Mouse (Mus musculus): ENCODE data around the gene Prkcz. TPM values are rescaled to one million over a fixed set of nuclear protein-coding genes. Genes with fewer than 3 reads are reported as not detected.
A peak's percentile ranks its signal among the peaks of the same experiment; 100 is the strongest.

Prkcz gene
- polyA plus RNA-seq, 1 experiment from 2014 or later = 17.9 TPM

- no peak overlapping the region for H3K4me3 ChIP-seq (replicated peaks)
- no peaks in the 10 kb centered on the region for H3K9me3 ChIP-seq
- H3K4me1 ChIP-seq = 0 out of 2 replicates have a peak, but pooled peaks cover 3% of the 10 kb centered on the region
- H3K36me3 ChIP-seq = no peaks in the 10 kb centered on the region
- H3K27me3 ChIP-seq (replicated peaks) = peaks cover 28% of the 10 kb centered on the region
- no peak overlapping the region for H3K9ac ChIP-seq
- 83% methylated on average over 10 of the region's 10 CpGs for WGBS
- no peak overlapping the region for H3K27ac ChIP-seq
- H3K4me2 ChIP-seq = no peak overlapping the region
- ATAC-seq (ENCODE audit: insufficient read depth, low FRiP score, low read depth) = no peak
Observed at GRCm38 (mm10) chr4:155356354-155356753, 4.8 kb downstream of the Prkcz start.

GRCm38 (mm10) chr4:155354546-155354945 lies 6.6 kb downstream of the Prkcz start:
- Histone ChIP-seq H3K4me3 (replicated peaks) (no peak overlapping the region), H3K9me3 (no peaks in the 10 kb centered on the region), H3K36me3 (no peaks in the 10 kb centered on the region), H3K4me1 (no peaks in the 10 kb centered on the region), H3K4me2 (no peak overlapping the region), H3K9ac (no peak overlapping the region), H3K27me3 (replicated peaks) (peaks cover 13% of the 10 kb centered on the region), H3K27ac (no peak overlapping the region)
- 78% methylated on average over 7 of the region's 7 CpGs for WGBS
- no peak for ATAC-seq (ENCODE audit: insufficient read depth, low FRiP score, low read depth)

GRCm38 (mm10) chr4:155354035-155354434 lies 7.1 kb downstream of the Prkcz start:
- no peak for ATAC-seq (ENCODE audit: insufficient read depth, low FRiP score, low read depth)
- no peaks in the 10 kb centered on the region for H3K4me1 ChIP-seq
- H3K36me3 ChIP-seq = no peaks in the 10 kb centered on the region
- 82% methylated on average over 6 of the region's 6 CpGs for WGBS
- no peak overlapping the region for H3K27ac ChIP-seq
- H3K9ac ChIP-seq = no peak overlapping the region
- H3K9me3 ChIP-seq = no peaks in the 10 kb centered on the region
- peaks cover 7% of the 10 kb centered on the region; the same call in 1 of the 2 replicates for H3K27me3 ChIP-seq (replicated peaks)
- no peak overlapping the region for H3K4me2 ChIP-seq
- no peak overlapping the region for H3K4me3 ChIP-seq (replicated peaks)

GRCm38 (mm10) chr4:155352581-155352980 lies 8.6 kb downstream of the Prkcz start:
- Histone ChIP-seq H3K4me2 (no peak overlapping the region), H3K27ac (no peak overlapping the region), H3K9ac (no peak overlapping the region), H3K9me3 (no peaks in the 10 kb centered on the region), H3K36me3 (no peaks in the 10 kb centered on the region), H3K4me3 (replicated peaks) (no peak overlapping the region), H3K4me1 (no peaks in the 10 kb centered on the region), H3K27me3 (replicated peaks) (no peaks in the 10 kb centered on the region)
- no peak for ATAC-seq (ENCODE audit: insufficient read depth, low FRiP score, low read depth)
- 78% methylated on average over 3 of the region's 3 CpGs for WGBS

GRCm38 (mm10) chr4:155346350-155346749 lies 14.8 kb downstream of the Prkcz start:
- ATAC-seq (ENCODE audit: insufficient read depth, low FRiP score, low read depth) = no peak
- WGBS = 78% methylated on average over 12 of the region's 12 CpGs
- H3K9ac ChIP-seq = no peak overlapping the region

GRCm38 (mm10) chr4:155345608-155345953 lies 15.6 kb downstream of the Prkcz start:
- peaks cover 15% of the 10 kb centered on the region for H3K4me1 ChIP-seq
- H3K36me3 ChIP-seq = no peaks in the 10 kb centered on the region
- peak overlapping the region; percentile 75 for H3K4me2 ChIP-seq
- peak overlapping the region; percentile 45 for H3K4me3 ChIP-seq (replicated peaks)
- H3K27me3 ChIP-seq (replicated peaks) = peaks cover 20% of the 10 kb centered on the region
- peak; percentile 70 for ATAC-seq (ENCODE audit: insufficient read depth, low FRiP score, low read depth)
- H3K9me3 ChIP-seq = no peaks in the 10 kb centered on the region
- peak overlapping the region; percentile 23; the same call in 1 of the 2 replicates for H3K9ac ChIP-seq
- under 1% methylated on average over 16 of the region's 16 CpGs for WGBS
- no peak overlapping the region for H3K27ac ChIP-seq

More at GRCm38 (mm10) chr4:155346350-155346749, 14.8 kb downstream of the Prkcz start:
- H3K4me3 ChIP-seq (replicated peaks) = no peak overlapping the region
- peaks cover 15% of the 10 kb centered on the region for H3K4me1 ChIP-seq
- no peaks in the 10 kb centered on the region for H3K36me3 ChIP-seq
- peaks cover 20% of the 10 kb centered on the region for H3K27me3 ChIP-seq (replicated peaks)
- no peak overlapping the region for H3K27ac ChIP-seq
- no peak overlapping the region for H3K4me2 ChIP-seq
- H3K9me3 ChIP-seq = no peaks in the 10 kb centered on the region

GRCm38 (mm10) chr4:155344716-155345607 lies 16.2 kb downstream of the Prkcz start:
- Histone ChIP-seq H3K9ac (peak overlapping the region; percentile 23; the same call in 1 of the 2 replicates), H3K27ac (no peak overlapping the region), H3K9me3 (no peaks in the 10 kb centered on the region), H3K27me3 (replicated peaks) (peaks cover 20% of the 10 kb centered on the region), H3K4me3 (replicated peaks) (peak overlapping the region; percentile 45), H3K4me1 (peaks cover 15% of the 10 kb centered on the region), H3K4me2 (peak overlapping the region; percentile 75), H3K36me3 (no peaks in the 10 kb centered on the region)
- ATAC-seq (ENCODE audit: insufficient read depth, low FRiP score, low read depth) = 0 out of 2 replicates have a peak, but pooled peaks have one; percentile 43
- WGBS = 16% methylated on average over 47 of the region's 47 CpGs

- peak overlapping the region; percentile 75; the same call in 1 of the 2 replicates for H3K4me2 ChIP-seq
- peaks cover 20% of the 10 kb centered on the region for H3K27me3 ChIP-seq (replicated peaks)
- ATAC-seq (ENCODE audit: insufficient read depth, low FRiP score, low read depth) = no peak
- no peak overlapping the region for H3K4me3 ChIP-seq (replicated peaks)
- H3K27ac ChIP-seq = no peak overlapping the region
- H3K36me3 ChIP-seq = no peaks in the 10 kb centered on the region
- no peak overlapping the region for H3K9ac ChIP-seq
- H3K4me1 ChIP-seq = peaks cover 15% of the 10 kb centered on the region
- no peaks in the 10 kb centered on the region for H3K9me3 ChIP-seq
- WGBS = 53% methylated on average over 3 of the region's 3 CpGs
Observed at GRCm38 (mm10) chr4:155344299-155344600, 16.9 kb downstream of the Prkcz start.

- peaks cover 20% of the 10 kb centered on the region for H3K27me3 ChIP-seq (replicated peaks)
- H3K4me1 ChIP-seq = peaks cover 15% of the 10 kb centered on the region
- no peak for ATAC-seq (ENCODE audit: insufficient read depth, low FRiP score, low read depth)
- H3K4me3 ChIP-seq (replicated peaks) = no peak overlapping the region
- H3K9me3 ChIP-seq = no peaks in the 10 kb centered on the region
- H3K27ac ChIP-seq = no peak overlapping the region
- no peak overlapping the region for H3K4me2 ChIP-seq
- H3K9ac ChIP-seq = no peak overlapping the region
- no peaks in the 10 kb centered on the region for H3K36me3 ChIP-seq
- 78% methylated on average over 14 of the region's 14 CpGs for WGBS
Observed at GRCm38 (mm10) chr4:155343415-155344298, 17.5 kb downstream of the Prkcz start.

- WGBS = 88% methylated on average over 12 of the region's 12 CpGs
- no peak overlapping the region for H3K4me2 ChIP-seq
- H3K4me1 ChIP-seq = no peaks in the 10 kb centered on the region
- no peaks in the 10 kb centered on the region for H3K27me3 ChIP-seq (replicated peaks)
- no peaks in the 10 kb centered on the region for H3K36me3 ChIP-seq
- no peak overlapping the region for H3K9ac ChIP-seq
- no peak for ATAC-seq (ENCODE audit: insufficient read depth, low FRiP score, low read depth)
- no peak overlapping the region for H3K4me3 ChIP-seq (replicated peaks)
- H3K27ac ChIP-seq = no peak overlapping the region
- no peaks in the 10 kb centered on the region for H3K9me3 ChIP-seq
Observed at GRCm38 (mm10) chr4:155336284-155337050, 24.7 kb downstream of the Prkcz start.

- Histone ChIP-seq H3K9ac (no peak overlapping the region), H3K4me1 (no peaks in the 10 kb centered on the region), H3K9me3 (no peaks in the 10 kb centered on the region), H3K27me3 (replicated peaks) (no peaks in the 10 kb centered on the region), H3K27ac (no peak overlapping the region), H3K4me3 (replicated peaks) (no peak overlapping the region), H3K36me3 (no peaks in the 10 kb centered on the region), H3K4me2 (no peak overlapping the region)
- WGBS = 68% methylated on average over 7 of the region's 7 CpGs
- ATAC-seq (ENCODE audit: insufficient read depth, low FRiP score, low read depth) = no peak
Observed at GRCm38 (mm10) chr4:155332253-155332652, 28.9 kb downstream of the Prkcz start.

All from stomach, embryonic 15.5 days (tissue).